Mouse (Mus musculus) neural tube, embryonic 14.5 days (tissue): Measurements from ENCODE around the gene Hoxb5. TPM values are rescaled to one million over a fixed set of nuclear protein-coding genes. Genes with fewer than 3 reads are reported as not detected.

ENCODE experiments used
- ATAC-seq: fragments of 200-750 bp; cut with Nextera tagmentation; 2 replicates; pipeline ENCODE4 v1.8.0; 2017; ENCODE audit warnings: low read depth, mild to moderate bottlenecking, moderate TSS enrichment, moderate library complexity
- H3K27ac ChIP-seq: fragments of 300-500 bp; sonication (generic); 2 replicates; pipeline ENCODE4 v1.5.1; 2014; ENCODE audit warnings: low read depth, mild to moderate bottlenecking, control low read depth, low read length, moderate library complexity, mixed read lengths
- H3K27me3 ChIP-seq: fragments of 300-500 bp; sonication (generic); 2 replicates; pipeline ENCODE4 v1.6.1; 2014; ENCODE audit warnings: low read length; ENCODE audit not compliant: control insufficient read depth, insufficient read depth
- H3K36me3 ChIP-seq: fragments of 300-500 bp; sonication (generic); 2 replicates; pipeline ENCODE4 v1.6.1; 2014; ENCODE audit warnings: low read length, mixed read lengths; ENCODE audit not compliant: control insufficient read depth, insufficient read depth
- H3K4me1 ChIP-seq: fragments of 300-500 bp; sonication (generic); 2 replicates; pipeline ENCODE4 v1.6.1; 2014; ENCODE audit warnings: low read length; ENCODE audit not compliant: control insufficient read depth, insufficient read depth
- H3K4me2 ChIP-seq: fragments of 300-500 bp; sonication (generic); 2 replicates; pipeline ENCODE4 v1.6.1; 2014; ENCODE audit warnings: mild to moderate bottlenecking, low read depth, low read length, control low read depth
- H3K4me3 ChIP-seq: fragments of 300-500 bp; sonication (generic); 2 replicates; pipeline ENCODE4 v1.5.1; 2014; ENCODE audit warnings: low read depth, low read length, control low read depth, mixed read lengths
- H3K9ac ChIP-seq: fragments of 300-500 bp; sonication (generic); replicated peaks from 2 replicates; pipeline ENCODE4 v1.6.1; 2014; ENCODE audit warnings: low read depth, mild to moderate bottlenecking, control low read depth, low read length, mixed read lengths
- H3K9me3 ChIP-seq: fragments of 300-500 bp; sonication (generic); 2 replicates; pipeline ENCODE4 v1.6.1; 2016; ENCODE audit warnings: low read length; ENCODE audit not compliant: control insufficient read depth
- WGBS: fragments of 180-500 bp; shearing (Covaris S2); extraction: QIAGEN DNeasy Blood & Tissue Kit; methylation state at CpG from one replicate; pipeline ENCODE4 v1.1.7; 2014; 5-methylcytosine and 5-hydroxymethylcytosine counted together
- polyA plus RNA-seq: library from polyadenylated mRNA; unstranded; fragments of >200 nt; fragmentation: Nextera tagmentation; extraction: Ambion mirVana; gene quantifications from 2 replicates; pipeline ENCODE4 v1.2.1, GENCODE M21; 2014

Gene Hoxb5
- polyA plus RNA-seq, 1 experiment from 2014 or later: 52.4 TPM

GRCm38 (mm10) chr11:96278773-96279172 lies 24.4 kb upstream of the Hoxb5 start:
- peak overlapping the region; percentile 100 for H3K9ac ChIP-seq
- H3K27me3 ChIP-seq: no peaks in the 10 kb centered on the region
- H3K4me1 ChIP-seq: peaks cover 62% of the 10 kb centered on the region
- H3K27ac ChIP-seq: peak overlapping the region; percentile 100
- ATAC-seq: peak; percentile 72
- peak overlapping the region; percentile 95 for H3K4me3 ChIP-seq
- H3K36me3 ChIP-seq: no peaks in the 10 kb centered on the region
- peak overlapping the region; percentile 100 for H3K4me2 ChIP-seq
- WGBS: 0% methylated on average over 9 of the region's 9 CpGs
- H3K9me3 ChIP-seq: no peaks in the 10 kb centered on the region

- H3K36me3 ChIP-seq: peaks cover 5% of the 10 kb centered on the region; the same call in 1 of the 2 replicates
Measured at GRCm38 (mm10) chr11:96279421-96280233, 23.5 kb upstream of the Hoxb5 start.

DNA sequence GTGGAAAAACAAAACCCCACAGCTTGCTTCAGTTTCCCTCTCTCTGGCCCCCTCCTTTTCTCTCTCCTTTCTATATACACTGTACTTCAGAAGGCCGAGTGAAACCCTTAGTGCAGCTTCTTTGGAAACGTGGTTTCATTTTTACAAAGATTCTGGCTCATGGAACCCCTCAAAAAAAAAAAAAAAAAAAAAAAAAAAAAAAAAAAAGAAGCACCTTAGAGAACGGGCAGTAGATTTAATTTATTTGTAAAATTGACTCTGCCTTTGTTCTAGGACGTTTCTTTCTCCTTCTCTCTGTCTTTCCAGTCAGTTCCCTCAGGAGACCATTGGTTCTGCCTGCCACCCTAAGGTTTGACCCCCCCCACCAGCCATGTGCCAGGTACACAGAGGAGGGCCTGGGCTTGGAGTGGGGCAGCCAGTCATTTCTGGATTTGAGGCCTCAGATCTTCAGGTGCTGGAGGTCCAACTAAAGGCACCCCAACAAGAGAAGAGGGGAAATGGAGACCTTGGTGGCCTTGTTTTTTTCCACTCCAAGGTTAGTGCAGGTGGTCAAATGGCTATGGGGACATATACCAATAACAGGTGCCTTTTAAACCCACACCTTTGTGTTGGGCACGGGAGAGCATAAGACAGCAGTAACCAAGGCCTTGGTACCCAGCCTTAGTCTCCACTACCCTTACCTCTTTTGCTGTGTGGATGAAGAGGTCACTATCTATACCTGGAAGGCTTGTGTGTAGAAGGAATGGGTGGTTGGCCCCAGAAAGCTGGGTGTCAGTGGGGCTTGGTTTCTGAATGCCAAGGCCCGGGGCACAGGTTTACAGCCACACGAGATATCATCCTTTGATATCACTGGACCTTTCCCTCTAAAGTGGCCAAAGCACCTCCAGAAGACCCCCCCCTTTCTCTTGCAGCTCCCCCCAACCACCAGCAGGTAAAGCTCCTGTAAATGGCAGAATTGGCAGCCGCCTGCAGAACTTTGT lies 22.4 kb upstream of the Hoxb5 start:
- Histone ChIP-seq H3K9ac (peak overlapping the region; percentile 100), H3K9me3 (no peaks in the 10 kb centered on the region), H3K4me2 (peak overlapping the region; percentile 100), H3K4me1 (peaks cover 47% of the 10 kb centered on the region), H3K4me3 (peak overlapping the region; percentile 95), H3K36me3 (peaks cover 6% of the 10 kb centered on the region; the same call in 1 of the 2 replicates), H3K27ac (peak overlapping the region; percentile 100), H3K27me3 (no peaks in the 10 kb centered on the region)
- WGBS: 9% methylated on average over 8 of the region's 8 CpGs
- no peak for ATAC-seq

More at GRCm38 (mm10) chr11:96279421-96280233, 23.5 kb upstream of the Hoxb5 start:
- no peak for ATAC-seq
- Histone ChIP-seq H3K27me3 (no peaks in the 10 kb centered on the region), H3K9ac (peak overlapping the region; percentile 100), H3K27ac (peak overlapping the region; percentile 100), H3K9me3 (no peaks in the 10 kb centered on the region), H3K4me3 (peak overlapping the region; percentile 95), H3K4me1 (peaks cover 55% of the 10 kb centered on the region), H3K4me2 (peak overlapping the region; percentile 100)
- WGBS: 1% methylated on average over 31 of the region's 31 CpGs

DNA sequence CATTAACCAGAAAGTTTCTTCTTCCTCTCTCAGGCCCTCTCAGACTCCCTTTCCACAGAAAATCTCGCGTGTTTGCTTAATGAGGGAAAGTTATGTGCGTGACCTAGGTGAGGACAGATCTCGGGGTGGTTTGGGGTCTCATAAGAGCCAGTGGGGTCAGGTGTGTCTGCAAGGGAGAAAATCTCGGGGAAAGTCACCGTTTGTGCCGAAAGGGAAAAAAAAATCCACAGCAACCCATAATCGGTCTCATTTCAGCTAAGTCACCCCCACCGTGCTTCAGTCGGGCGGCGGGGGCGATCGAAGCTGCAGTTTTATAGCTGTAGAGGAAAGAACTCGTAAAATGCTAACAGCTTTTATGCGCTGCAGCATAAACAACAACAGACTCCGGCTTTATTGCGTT lies 21.7 kb upstream of the Hoxb5 start:
- H3K9me3 ChIP-seq: no peaks in the 10 kb centered on the region
- 2% methylated on average over 18 of the region's 18 CpGs for WGBS
- ATAC-seq: no peak
- peak overlapping the region; percentile 100 for H3K27ac ChIP-seq
- peak overlapping the region; percentile 100 for H3K9ac ChIP-seq
- H3K36me3 ChIP-seq: peaks cover 6% of the 10 kb centered on the region; the same call in 1 of the 2 replicates
- H3K4me1 ChIP-seq: peaks cover 40% of the 10 kb centered on the region
- H3K27me3 ChIP-seq: no peaks in the 10 kb centered on the region
- H3K4me2 ChIP-seq: peak overlapping the region; percentile 100
- H3K4me3 ChIP-seq: peak overlapping the region; percentile 95

- under 1% methylated on average over 27 of the region's 27 CpGs for WGBS
- H3K4me2 ChIP-seq: peak within 1 kb of the TSS; percentile 100
- H3K36me3 ChIP-seq: peaks cover 6% of the 10 kb centered on the region; the same call in 1 of the 2 replicates
- no peaks in the 10 kb centered on the region for H3K27me3 ChIP-seq
- H3K4me1 ChIP-seq: peaks cover 35% of the 10 kb centered on the region
- peak; percentile 29; the same call in 1 of the 2 replicates for ATAC-seq
- H3K4me3 ChIP-seq: peak within 1 kb of the TSS; percentile 95
- H3K27ac ChIP-seq: peak within 1 kb of the TSS; percentile 100
- peak within 1 kb of the TSS; percentile 100 for H3K9ac ChIP-seq
- H3K9me3 ChIP-seq: no peaks in the 10 kb centered on the region
Measured at GRCm38 (mm10) chr11:96281855-96282570, 21.1 kb upstream of the Hoxb5 start, which contains the start of gene Hoxb8. TSS of gene Hoxb8 (plus strand) at chr11:96281905.

DNA sequence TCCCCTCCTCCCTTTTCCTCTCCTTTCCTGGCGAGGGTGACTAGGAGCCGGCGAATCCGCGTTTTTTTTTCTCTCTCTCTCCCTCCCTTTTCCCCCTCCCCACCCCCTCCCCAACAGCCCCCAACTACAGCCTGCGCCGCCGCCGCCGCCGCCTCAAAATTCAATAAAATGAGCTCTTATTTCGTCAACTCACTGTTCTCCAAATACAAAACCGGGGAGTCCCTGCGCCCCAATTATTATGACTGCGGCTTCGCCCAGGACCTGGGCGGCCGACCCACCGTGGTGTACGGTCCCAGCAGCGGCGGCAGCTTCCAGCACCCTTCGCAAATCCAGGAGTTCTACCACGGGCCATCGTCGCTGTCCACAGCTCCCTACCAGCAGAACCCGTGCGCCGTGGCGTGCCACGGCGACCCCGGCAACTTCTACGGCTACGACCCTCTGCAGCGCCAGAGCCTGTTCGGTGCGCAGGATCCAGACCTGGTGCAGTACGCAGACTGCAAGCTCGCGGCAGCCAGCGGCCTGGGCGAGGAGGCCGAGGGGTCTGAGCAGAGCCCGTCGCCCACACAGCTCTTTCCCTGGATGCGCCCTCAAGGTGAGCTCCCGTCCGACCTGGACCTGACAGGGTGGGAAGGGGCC lies 20.2 kb upstream of the Hoxb5 start:
- under 1% methylated on average over 47 of the region's 49 CpGs for WGBS
- Histone ChIP-seq H3K9me3 (no peaks in the 10 kb centered on the region), H3K9ac (peak overlapping the region; percentile 100), H3K4me3 (peak overlapping the region; percentile 95), H3K36me3 (peaks cover 6% of the 10 kb centered on the region; the same call in 1 of the 2 replicates), H3K4me2 (peak overlapping the region; percentile 100), H3K4me1 (peaks cover 27% of the 10 kb centered on the region), H3K27ac (peak overlapping the region; percentile 100), H3K27me3 (no peaks in the 10 kb centered on the region)
- ATAC-seq: no peak

DNA sequence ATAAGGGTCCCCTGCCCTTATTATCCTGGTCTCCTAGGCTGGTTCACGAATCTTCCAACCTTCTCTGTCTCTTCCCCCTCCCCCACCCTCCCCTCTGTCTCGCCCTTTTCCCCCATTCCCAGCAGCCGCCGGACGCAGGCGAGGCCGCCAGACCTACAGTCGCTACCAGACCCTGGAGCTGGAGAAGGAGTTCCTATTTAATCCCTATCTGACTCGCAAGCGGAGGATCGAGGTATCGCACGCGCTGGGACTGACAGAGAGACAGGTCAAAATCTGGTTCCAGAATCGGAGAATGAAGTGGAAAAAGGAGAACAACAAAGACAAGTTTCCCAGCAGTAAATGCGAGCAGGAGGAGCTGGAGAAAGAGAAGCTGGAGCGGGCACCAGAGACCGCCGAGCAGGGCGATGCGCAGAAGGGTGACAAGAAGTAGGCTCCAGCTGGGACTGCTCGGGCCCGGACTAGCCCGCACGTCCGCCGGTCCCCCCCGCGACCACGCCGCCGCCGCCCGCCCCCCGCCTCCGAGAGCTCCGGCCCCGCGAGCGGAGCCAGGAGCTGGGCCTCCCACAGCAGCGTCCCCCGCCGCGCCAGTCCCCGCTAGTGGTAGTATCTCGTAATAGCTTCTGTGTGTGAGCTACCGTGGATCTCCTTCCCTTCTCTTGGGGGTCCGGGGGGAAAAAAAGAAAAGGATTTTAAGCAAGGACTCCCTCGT lies 18.9 kb upstream of the Hoxb5 start:
- Histone ChIP-seq H3K27me3 (no peaks in the 10 kb centered on the region), H3K36me3 (peaks cover 6% of the 10 kb centered on the region; the same call in 1 of the 2 replicates), H3K4me2 (peak overlapping the region; percentile 100), H3K4me1 (peaks cover 34% of the 10 kb centered on the region), H3K9me3 (no peaks in the 10 kb centered on the region), H3K4me3 (peak overlapping the region; percentile 95), H3K27ac (peak overlapping the region; percentile 100), H3K9ac (peak overlapping the region; percentile 100)
- WGBS: under 1% methylated on average over 49 of the region's 49 CpGs
- ATAC-seq: no peak
